Mouse (Mus musculus) olfactory bulb, adult 2 months (tissue): ENCODE data around the gene Zfp28.

Experiments
- CTCF ChIP-seq: fragments of 200-500 bp; IDR thresholded peaks from 2 replicates; pipeline ENCODE4 v1.5.1; 2012; ENCODE audit warnings: low read depth, mild to moderate bottlenecking, low read length, moderate library complexity; ENCODE audit not compliant: insufficient read depth
- POLR2A ChIP-seq: fragments of 200-500 bp; IDR thresholded peaks from 2 replicates; pipeline ENCODE4 v1.6.1; 2012; ENCODE audit warnings: mild to moderate bottlenecking, low read depth, low read length, moderate library complexity; ENCODE audit not compliant: insufficient read depth

- TF ChIP-seq CTCF (no peak), POLR2A (no peak)
Observed at GRCm38 (mm10) chr7:6361756-6362155, 21.3 kb upstream of the Zfp28 start.
